ENCODE assay signal across 8 mouse cellular contexts in the genomic region with DNA sequence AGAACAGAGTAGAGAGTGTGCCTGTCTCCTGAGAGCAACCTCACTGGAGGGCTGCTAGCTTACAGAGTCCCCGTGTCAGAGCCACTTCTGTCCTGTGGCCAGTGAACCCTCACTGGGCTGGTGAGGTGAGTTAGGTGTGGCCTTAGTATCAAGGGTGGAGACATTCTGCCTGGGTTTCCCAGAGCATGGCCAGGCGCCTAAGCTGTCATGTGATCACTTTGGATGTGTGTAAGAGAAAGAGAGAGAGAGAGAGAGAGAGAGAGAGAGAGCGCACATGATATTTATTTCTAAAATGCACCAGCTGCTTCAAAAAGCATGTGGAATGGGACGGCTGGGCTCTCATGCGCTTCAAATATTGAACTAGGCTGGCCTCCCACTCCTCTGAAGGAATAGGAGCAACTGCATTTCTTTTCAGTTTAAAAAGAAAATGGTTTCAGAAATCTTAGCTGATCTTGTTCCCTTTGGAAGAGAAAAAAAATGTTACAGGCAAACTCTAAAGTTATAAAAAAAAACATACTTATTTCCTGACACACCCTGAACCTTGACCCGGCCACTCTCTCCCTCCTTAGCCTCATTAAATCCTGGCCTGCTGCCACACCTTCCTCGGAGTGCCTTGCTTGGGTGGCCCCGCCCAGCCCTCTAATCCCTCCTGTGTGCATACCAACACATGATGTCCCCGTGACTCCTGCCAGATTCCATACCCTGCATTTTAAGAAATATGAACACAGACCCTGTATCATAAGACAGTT.
A peak's percentile ranks its signal among the peaks of the same experiment; 100 is the strongest.
DNase-seq lines count a peak whose midpoint lies in the region; ATAC-seq lines count a peak whose summit lies in the region.
"Not testable (repeated sequence)": the region's sequence is repeated elsewhere in the genome, so short reads cannot be mapped to it uniquely, and the experiment has no call there.

No protein-coding gene starts in this region.

- not testable (repeated sequence) for H3K27me3 ChIP-seq in embryonic facial prominence, embryonic 14.5 days (replicated peaks; ENCODE audit: control insufficient read depth, insufficient read depth, low read length); intestine, embryonic 16.5 days (replicated peaks; ENCODE audit: control insufficient read depth, insufficient read depth, low read length); lung, embryonic 16.5 days (ENCODE audit: control insufficient read depth, insufficient read depth, low read depth, low read length)

- not testable (repeated sequence) for H3K9ac ChIP-seq in embryonic facial prominence, embryonic 14.5 days (ENCODE audit: low read depth, low read length); intestine, embryonic 16.5 days (ENCODE audit: low read depth, low read length); lung, embryonic 16.5 days (ENCODE audit: low read length)

- 0 out of 2 replicates have a peak overlapping the region, but pooled peaks have one; percentile 16 for H3K27ac ChIP-seq in embryonic facial prominence, embryonic 14.5 days (replicated peaks; ENCODE audit: low read depth, low read length)
- H3K27ac ChIP-seq in intestine, embryonic 16.5 days (ENCODE audit: low read length), result peak overlapping the region; percentile 94
- peak overlapping the region; percentile 80 for H3K27ac ChIP-seq in lung, embryonic 16.5 days (ENCODE audit: low read length)

- not testable (repeated sequence) for H3K4me1 ChIP-seq in embryonic facial prominence, embryonic 14.5 days (ENCODE audit: control insufficient read depth, insufficient read depth, low read length); intestine, embryonic 16.5 days (ENCODE audit: control insufficient read depth, insufficient read depth, low read length)
- H3K4me1 ChIP-seq in lung, embryonic 16.5 days (replicated peaks; ENCODE audit: control insufficient read depth, insufficient read depth, low read length), result peaks cover 15% of the 10 kb centered on the region

- H3K4me2 ChIP-seq in embryonic facial prominence, embryonic 14.5 days (ENCODE audit: low read depth, low read length); lung, embryonic 16.5 days (ENCODE audit: low read depth, low read length): not testable (repeated sequence)
- H3K4me2 ChIP-seq in intestine, embryonic 16.5 days (ENCODE audit: low read depth, low read length), result peak overlapping the region; percentile 43

- 23% methylated on average over 9 of the region's 9 CpGs for WGBS in embryonic facial prominence, embryonic 14.5 days
- WGBS in intestine, embryonic 16.5 days, result 25% methylated on average over 9 of the region's 9 CpGs
- WGBS in lung, embryonic 16.5 days, result 14% methylated on average over 9 of the region's 9 CpGs

- DNase-seq in adipocyte (ENCODE audit: low spot score), result peak; percentile 87
- peak; percentile 84 for DNase-seq in embryonic facial prominence, embryonic 14.5 days (ENCODE audit: low spot score)
- peak; percentile 61 for DNase-seq in heart, adult 8-10 months (ENCODE audit: low spot score)
- peak; percentile 94 for DNase-seq in kidney, postnatal 14 days
- peak; percentile 55 to 58 for DNase-seq in right cerebral cortex, postnatal 10 days (ENCODE audit: low spot score in 2 of 2)
- peak; percentile 68 to 78 for DNase-seq in urinary bladder, postnatal 36 days (ENCODE audit: low spot score in 2 of 2)

- not testable (repeated sequence) for H3K4me3 ChIP-seq in embryonic facial prominence, embryonic 14.5 days (ENCODE audit: low read depth, low read length); intestine, embryonic 16.5 days (ENCODE audit: low read length); lung, embryonic 16.5 days (ENCODE audit: low read length)

- peak; percentile 39; the same call in 1 of the 2 replicates for ATAC-seq in embryonic facial prominence, embryonic 14.5 days (ENCODE audit: low read depth)
- peak; percentile 93 for ATAC-seq in intestine, embryonic 16.5 days
- peak; percentile 75 for ATAC-seq in lung, embryonic 16.5 days (ENCODE audit: low read depth)

- H3K36me3 ChIP-seq in embryonic facial prominence, embryonic 14.5 days (ENCODE audit: control insufficient read depth, insufficient read depth, low read length); intestine, embryonic 16.5 days (ENCODE audit: control insufficient read depth, insufficient read depth, low read length); lung, embryonic 16.5 days (ENCODE audit: control insufficient read depth, insufficient read depth, low read length): not testable (repeated sequence)

- H3K9me3 ChIP-seq in embryonic facial prominence, embryonic 14.5 days (ENCODE audit: control insufficient read depth, low read length), result peaks cover 14% of the 10 kb centered on the region
- H3K9me3 ChIP-seq in intestine, embryonic 16.5 days (ENCODE audit: control insufficient read depth, low read length), result peaks cover 11% of the 10 kb centered on the region
- not testable (repeated sequence) for H3K9me3 ChIP-seq in lung, embryonic 16.5 days (ENCODE audit: control insufficient read depth, low read length)

Comparison
In these comparisons a context has a peak if more than half of its experiments do, and no peak if none do; other contexts are left out.
1. ATAC-seq: peak in every context shown above with its lines; median percentile 93 in intestine, embryonic 16.5 days; 75 in lung, embryonic 16.5 days; 39 in embryonic facial prominence, embryonic 14.5 days.
2. H3K27ac ChIP-seq: peak in every context shown above with its lines; median percentile 94 in intestine, embryonic 16.5 days; 80 in lung, embryonic 16.5 days; 16 in embryonic facial prominence, embryonic 14.5 days.